Mouse (Mus musculus): Measurements from ENCODE around the gene Vmac. TPM values are rescaled to one million over a fixed set of nuclear protein-coding genes. Genes with fewer than 3 reads are reported as not detected.

The Vmac gene
- total and polyA plus RNA-seq, 3 experiments = 2.6 to 8.0 TPM; not detected in 1

DNA sequence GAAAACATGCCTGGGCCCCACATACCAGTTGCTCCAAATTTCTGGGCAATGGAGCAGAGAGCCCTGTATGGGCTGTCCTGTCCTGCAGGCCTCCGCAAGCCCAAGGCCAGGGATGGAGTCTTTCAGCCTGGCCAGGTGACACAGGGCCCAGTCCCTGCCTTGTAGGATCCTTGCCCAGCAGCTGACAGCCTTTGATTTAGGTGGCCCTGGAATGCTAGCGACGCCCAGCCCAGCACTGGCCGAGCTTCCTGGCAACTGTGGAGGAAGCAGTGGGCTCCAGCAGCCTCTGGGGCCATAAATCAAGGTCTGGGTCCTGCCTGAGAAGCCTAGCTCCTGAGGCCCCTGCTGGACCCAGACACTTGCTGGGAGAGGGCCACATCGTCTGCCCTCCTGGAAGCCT is 4.6 kb upstream of the Vmac start:
- no peak for TF ChIP-seq ELF1 (IDR thresholded peaks at IDR 0.05; ENCODE audit: low read depth, low read length)
- no peak for TF ChIP-seq MAX (IDR thresholded peaks at IDR 0.05; ENCODE audit: low read length)
- TF ChIP-seq MAFK (IDR thresholded peaks at IDR 0.05; ENCODE audit: borderline replicate concordance, low read depth, low read length) = no peak
- TF ChIP-seq TBP (IDR thresholded peaks at IDR 0.05; ENCODE audit: low read depth, low read length) = no peak
- TF ChIP-seq JUND (IDR thresholded peaks at IDR 0.05; ENCODE audit: low read depth, low read length) = no peak
- no peak for TF ChIP-seq CHD2 (IDR thresholded peaks at IDR 0.05; ENCODE audit: low read length)
- TF ChIP-seq CTCF (IDR thresholded peaks at IDR 0.05 in 2 of 3, conservative IDR thresholded peaks at IDR 0.05 in 1 of 3; ENCODE audit: control insufficient read depth in 1 of 3, insufficient read depth in 1 of 3, low read depth in 2 of 3, low read length in 3 of 3, poor library complexity in 1 of 3, severe bottlenecking in 1 of 3) = no peak
- no peak for TF ChIP-seq HCFC1 (IDR thresholded peaks at IDR 0.05; ENCODE audit: low read depth, low read length)
- no peak for TF ChIP-seq GATA1 (IDR thresholded peaks at IDR 0.05; ENCODE audit: low read depth, low read length)
- TF ChIP-seq CHD1 (IDR thresholded peaks at IDR 0.05; ENCODE audit: low read depth, low read length) = no peak
- TF ChIP-seq NRF1 (IDR thresholded peaks at IDR 0.05; ENCODE audit: insufficient read depth, low read depth, low read length, poor library complexity, severe bottlenecking) = no peak
- TF ChIP-seq TCF12 (IDR thresholded peaks at IDR 0.05; ENCODE audit: low read depth, low read length) = no peak
- TF ChIP-seq ZC3H11A (IDR thresholded peaks at IDR 0.05; ENCODE audit: low read depth, low read length) = no peak
- no peak for TF ChIP-seq RAD21 (IDR thresholded peaks at IDR 0.05; ENCODE audit: low read depth, low read length)
- TF ChIP-seq SIN3A (IDR thresholded peaks at IDR 0.05; ENCODE audit: low read length) = no peak
- TF ChIP-seq MAZ (IDR thresholded peaks at IDR 0.05; ENCODE audit: low read depth, low read length) = no peak
- no peak for TF ChIP-seq ZMIZ1 (IDR thresholded peaks at IDR 0.05; ENCODE audit: low read depth, low read length)
- TF ChIP-seq ETS1 (IDR thresholded peaks at IDR 0.05; ENCODE audit: low read depth, low read length) = no peak
- TF ChIP-seq MYC (IDR thresholded peaks at IDR 0.05; ENCODE audit: low read depth, low read length) = no peak
- TF ChIP-seq GABPA (IDR thresholded peaks at IDR 0.05; ENCODE audit: low read depth, low read length) = no peak
- H3K27me3 ChIP-seq (ENCODE audit: control insufficient read depth in 1 of 2, insufficient read depth in 2 of 2, low read length in 2 of 2) = no peaks in the 10 kb centered on the region
- peaks cover 0 to 6% of the 10 kb centered on the region in 2 experiments; a peak in 1 of 4 replicates for H3K4me1 ChIP-seq (ENCODE audit: control insufficient read depth in 1 of 2, insufficient read depth in 2 of 2, low read length in 2 of 2)
- H3K79me2 ChIP-seq (ENCODE audit: control insufficient read depth, insufficient read depth, low read length, poor library complexity) = peaks cover 18% of the 10 kb centered on the region
- no peak overlapping the region for H3K27ac ChIP-seq (ENCODE audit: control insufficient read depth, low read depth, low read length)
- no peak for DNase-seq (ENCODE audit: low read depth, low spot score)
- H3K4me3 ChIP-seq (ENCODE audit: control insufficient read depth in 1 of 2, insufficient read depth in 1 of 2, low read depth in 2 of 2, low read length in 2 of 2) = no peak overlapping the region
- H3K36me3 ChIP-seq (ENCODE audit: control insufficient read depth in 1 of 2, insufficient read depth in 2 of 2, low read length in 2 of 2) = peaks cover 0 to 3% of the 10 kb centered on the region in 2 experiments; a peak in 1 of 4 replicates
- H3K9ac ChIP-seq (ENCODE audit: control insufficient read depth, low read depth, low read length, poor library complexity, severe bottlenecking) = no peak overlapping the region
- H3K9me3 ChIP-seq (replicated peaks; ENCODE audit: insufficient read depth, low read length) = no peaks in the 10 kb centered on the region

GRCm38 (mm10) chr17:56716655-56717362 is 1.0 kb downstream of the Vmac start:
- H3K9me3 ChIP-seq (replicated peaks; ENCODE audit: insufficient read depth, low read length) = no peaks in the 10 kb centered on the region
- H3K27ac ChIP-seq (ENCODE audit: control insufficient read depth, low read depth, low read length) = no peak overlapping the region
- H3K4me3 ChIP-seq (ENCODE audit: control insufficient read depth in 1 of 2, insufficient read depth in 1 of 2, low read depth in 2 of 2, low read length in 2 of 2) = peak overlapping the region; percentile 75 to 87
- peak; percentile 98 for DNase-seq (ENCODE audit: low read depth, low spot score)
- peaks cover 18% of the 10 kb centered on the region for H3K79me2 ChIP-seq (ENCODE audit: control insufficient read depth, insufficient read depth, low read length, poor library complexity)
- no peaks in the 10 kb centered on the region for H3K27me3 ChIP-seq (ENCODE audit: control insufficient read depth in 1 of 2, insufficient read depth in 2 of 2, low read length in 2 of 2)
- H3K4me1 ChIP-seq (ENCODE audit: control insufficient read depth in 1 of 2, insufficient read depth in 2 of 2, low read length in 2 of 2) = peaks cover 0 to 12% of the 10 kb centered on the region in 2 experiments; a peak in 1 of 4 replicates
- peak overlapping the region; percentile 50 for H3K9ac ChIP-seq (ENCODE audit: control insufficient read depth, low read depth, low read length, poor library complexity, severe bottlenecking)
- H3K36me3 ChIP-seq (ENCODE audit: control insufficient read depth in 1 of 2, insufficient read depth in 2 of 2, low read length in 2 of 2) = peaks cover 0 to 3% of the 10 kb centered on the region in 2 experiments; a peak in 1 of 4 replicates
- TF ChIP-seq NELFE (IDR thresholded peaks at IDR 0.05; ENCODE audit: low read depth, low read length) (no peak), UBTF (IDR thresholded peaks at IDR 0.05; ENCODE audit: borderline replicate concordance, insufficient read depth, low read depth, low read length) (no peak), MYB (IDR thresholded peaks at IDR 0.05; ENCODE audit: low read depth, low read length) (no peak), ELF1 (IDR thresholded peaks at IDR 0.05; ENCODE audit: low read depth, low read length) (0 out of 2 replicates have a peak, but pooled peaks have one; percentile 5), ZKSCAN1 (IDR thresholded peaks at IDR 0.05; ENCODE audit: low read depth, low read length) (no peak), NRF1 (IDR thresholded peaks at IDR 0.05; ENCODE audit: insufficient read depth, low read depth, low read length, poor library complexity, severe bottlenecking) (0 out of 2 replicates have a peak, but pooled peaks have one; percentile 18), POLR2AphosphoS2 (IDR thresholded peaks at IDR 0.05; ENCODE audit: low read length) (0 out of 2 replicates have a peak, but pooled peaks have one; percentile 2), TBP (IDR thresholded peaks at IDR 0.05; ENCODE audit: low read depth, low read length) (0 out of 2 replicates have a peak, but pooled peaks have one; percentile 19), EP300 (IDR thresholded peaks at IDR 0.05; ENCODE audit: low read depth in 1 of 2, low read length in 2 of 2) (no peak), RCOR1 (IDR thresholded peaks at IDR 0.05; ENCODE audit: low read depth, low read length) (no peak), POLR2A (IDR thresholded peaks at IDR 0.05; ENCODE audit: control insufficient read depth in 1 of 2, insufficient read depth in 1 of 2, low read depth in 1 of 2, low read length in 2 of 2, poor library complexity in 1 of 2) (0 out of 4 replicates have a peak, but pooled peaks of 1 of the 2 experiments have one; percentile 6), SIN3A (IDR thresholded peaks at IDR 0.05; ENCODE audit: low read length) (no peak), USF2 (IDR thresholded peaks at IDR 0.05; ENCODE audit: borderline replicate concordance in 1 of 2, insufficient read depth in 1 of 2, low read depth in 1 of 2, low read length in 2 of 2) (no peak), MXI1 (IDR thresholded peaks at IDR 0.05; ENCODE audit: low read depth, low read length) (no peak), TAL1 (IDR thresholded peaks at IDR 0.05; ENCODE audit: low read length) (no peak)
